8 mouse cellular contexts compared by ENCODE assay signal in the genomic region with DNA sequence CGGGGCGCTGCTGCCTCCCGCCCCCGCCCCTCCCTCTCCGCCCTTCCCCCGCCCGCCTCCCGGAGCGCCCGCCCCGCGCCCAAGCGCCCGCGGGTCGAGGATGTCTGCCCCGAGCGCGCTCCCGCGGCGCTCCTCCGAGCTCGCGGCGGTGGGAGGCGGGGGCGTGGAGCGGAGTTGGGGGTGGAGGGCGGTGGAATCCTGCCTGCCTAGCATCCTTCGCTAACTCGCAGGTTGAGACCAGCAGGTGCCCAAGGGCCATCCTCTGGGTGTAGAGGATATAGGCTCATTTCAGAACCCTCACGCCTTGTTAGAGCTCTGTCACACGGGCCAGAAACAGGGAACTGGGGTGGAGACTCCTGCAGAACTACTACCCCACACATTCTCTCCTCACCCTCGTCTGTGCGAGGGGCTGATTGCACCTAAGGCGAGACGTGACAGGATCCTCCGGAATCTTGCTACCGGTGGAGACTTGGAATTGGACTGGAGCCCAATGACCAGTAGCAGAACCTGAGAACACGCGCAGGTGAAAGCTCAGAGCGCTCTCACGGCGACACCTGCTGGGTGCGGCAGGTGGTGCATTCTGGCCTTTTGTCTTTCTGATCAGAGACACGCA. TPM values are rescaled to one million over a fixed set of nuclear protein-coding genes. Genes with fewer than 3 reads are reported as not detected.
A peak's percentile ranks its signal among the peaks of the same experiment; 100 is the strongest.
DNase-seq lines count a peak whose midpoint lies in the region; ATAC-seq lines count a peak whose summit lies in the region.

No protein-coding gene starts in this region.

- under 1% methylated on average over 33 of the region's 47 CpGs for WGBS in intestine, embryonic 15.5 days

- no peaks in the 10 kb centered on the region for H3K9me3 ChIP-seq in intestine, embryonic 15.5 days

- H3K4me3 ChIP-seq in intestine, embryonic 15.5 days (replicated peaks) = peak overlapping the region; percentile 41

- no peaks in the 10 kb centered on the region for H3K36me3 ChIP-seq in intestine, embryonic 15.5 days

- DNase-seq in adrenal gland, adult 18-20 months (ENCODE audit: low spot score in 2 of 2) = peak; percentile 66 to 71
- peak; percentile 97 to 98 for DNase-seq in cerebellum, postnatal 25 days
- DNase-seq in frontal cortex, postnatal 36 days (ENCODE audit: low spot score in 2 of 2) = peak; percentile 85 to 92
- DNase-seq in left cerebral cortex, adult 9 months (ENCODE audit: low spot score in 2 of 2) = peak; percentile 37 to 87
- peak; percentile 70 to 76 for DNase-seq in right cerebral cortex, postnatal 36 days (ENCODE audit: low spot score in 2 of 2)

- peak overlapping the region; percentile 90 for H3K4me2 ChIP-seq in intestine, embryonic 15.5 days (replicated peaks)

- ATAC-seq in intestine, embryonic 15.5 days = peak; percentile 49; the same call in 1 of the 2 replicates
- ATAC-seq in megakaryocyte, adult 5-6 weeks (ENCODE audit: poor library complexity, severe bottlenecking) = peak; percentile 73
- no peak for ATAC-seq in monocyte, adult 5-6 weeks (replicated peaks; ENCODE audit: insufficient number of reproducible peaks, low FRiP score, low TSS enrichment, poor library complexity, severe bottlenecking)

- no peak overlapping the region for H3K27ac ChIP-seq in intestine, embryonic 15.5 days

- peaks cover 83% of the 10 kb centered on the region for H3K27me3 ChIP-seq in intestine, embryonic 15.5 days (replicated peaks)

- peaks cover 17% of the 10 kb centered on the region for H3K4me1 ChIP-seq in intestine, embryonic 15.5 days (replicated peaks)

- no peak overlapping the region for H3K9ac ChIP-seq in intestine, embryonic 15.5 days

RNA-seq across cellular contexts. Expression of a gene that starts 0.3 kb away (rescaled TPM):
- not detected for total RNA-seq in adrenal gland, adult 18-20 months (2021)
- polyA plus RNA-seq in intestine, embryonic 15.5 days (2015; fragmentation: Nextera tagmentation; extraction: Ambion mirVana) = 0.08 TPM in 1 of 2 replicates, not detected in the other
- not detected in 2 replicates for total RNA-seq in megakaryocyte, adult 5-6 weeks (2015)
- total RNA-seq in megakaryocyte, adult 5-6 weeks (2017) = not detected in 2 replicates
- total RNA-seq in monocyte, adult 5-6 weeks (2017) = not detected in 3 replicates
